Mouse (Mus musculus) erythroblast, adult 5-6 weeks (primary cell): Measurements from ENCODE around the gene Cacng1. TPM values are rescaled to one million over a fixed set of nuclear protein-coding genes. Genes with fewer than 3 reads are reported as not detected.

ENCODE experiments used
- ATAC-seq: replicated peaks from 2 replicates; pipeline ENCODE4 v1.8.0; 2016; ENCODE audit warnings: moderate number of reproducible peaks, mild to moderate bottlenecking, moderate TSS enrichment, inconsistent platforms; ENCODE audit not compliant: poor library complexity, low FRiP score, severe bottlenecking
- total RNA-seq, 2 experiments: library from RNA; stranded (forward) in 1 of 2; stranded (reverse) in 1 of 2; fragments of 150-400 nt in 1 of 2; fragments of 200-764, 138-1000 nt in 1 of 2; gene quantifications; 2 replicates each; pipeline versions ENCODE4 v1.2.3 to v1.2.4; 2015 to 2017; ENCODE audit warnings: low replicate concordance in 2 of 2

Cacng1 gene
- not detected in 2 replicates for total RNA-seq (2015; ENCODE audit: low replicate concordance)
- total RNA-seq (2017; ENCODE audit: low replicate concordance) = not detected in 2 replicates

DNA sequence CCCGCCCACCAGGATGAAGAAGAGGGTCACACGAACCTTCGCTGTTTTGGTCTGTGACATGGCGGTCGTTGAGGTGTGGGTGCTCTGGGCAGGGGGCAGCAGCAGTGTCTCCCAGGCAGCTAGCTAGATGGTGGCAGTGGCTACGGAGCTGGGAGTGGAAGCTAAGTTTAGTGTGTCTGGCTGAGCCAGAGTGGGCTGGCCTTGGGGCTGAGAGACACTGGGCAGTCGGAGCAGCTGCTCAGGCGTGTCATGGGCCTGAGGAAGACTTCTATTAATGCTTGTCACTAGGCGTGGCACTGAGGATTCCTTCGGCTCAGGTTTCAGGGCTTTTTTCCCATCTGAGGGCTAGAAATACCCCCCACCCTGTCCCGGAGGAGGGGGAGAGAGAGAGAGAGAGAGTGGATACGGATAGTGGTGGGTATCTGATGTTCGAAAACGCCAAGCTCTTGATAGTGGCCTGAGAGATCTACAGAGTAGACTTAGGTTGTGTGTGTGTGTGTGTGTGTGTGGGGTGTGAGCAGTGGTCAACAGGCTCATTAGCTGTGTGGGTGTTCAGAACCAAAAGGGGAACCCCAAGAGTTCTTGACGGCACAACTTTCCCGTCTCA lies at the start of gene Cacng1:
TSS of gene Cacng1 (minus strand) at position 191 of the 607 bp plus-strand sequence.
- no peak for ATAC-seq

DNA sequence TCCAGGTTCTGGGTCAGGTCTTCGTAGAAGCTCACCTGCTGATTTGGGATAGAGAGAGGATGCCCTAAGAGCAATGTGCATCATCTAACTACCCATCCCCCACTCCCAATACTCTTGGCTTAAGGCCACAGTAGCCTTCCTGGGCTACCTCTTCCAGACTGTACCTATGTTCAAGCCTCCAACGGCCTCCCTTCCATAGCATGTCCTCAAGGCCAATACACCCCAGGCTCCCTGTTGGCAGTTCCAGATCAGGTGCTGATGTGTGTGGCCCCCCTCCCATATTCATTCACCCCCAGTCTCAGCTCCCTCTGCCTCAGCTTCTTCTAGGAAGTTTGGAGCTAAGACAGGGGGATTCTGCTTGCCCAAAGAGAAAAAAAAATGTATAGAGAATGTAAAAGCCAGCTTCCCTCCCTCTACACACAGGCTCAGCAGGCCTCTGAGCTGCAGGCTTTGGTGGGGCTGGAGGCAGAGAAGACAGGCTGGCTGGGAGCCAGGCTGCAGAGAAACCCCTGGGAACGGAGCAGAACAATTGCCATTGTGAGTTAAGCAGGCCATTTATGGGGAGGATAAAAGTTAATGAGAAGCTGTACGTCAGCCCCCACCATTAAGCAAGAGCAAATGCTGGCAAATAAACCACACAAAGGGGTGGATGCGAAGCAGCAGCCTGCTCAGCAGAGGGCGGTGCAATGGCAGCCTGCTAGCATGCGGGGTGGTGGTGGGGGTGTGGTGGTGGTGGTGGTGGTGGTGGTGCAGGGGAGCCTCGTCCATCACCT lies 46.6 kb upstream of the Cacng1 start:
- no peak for ATAC-seq

DNA sequence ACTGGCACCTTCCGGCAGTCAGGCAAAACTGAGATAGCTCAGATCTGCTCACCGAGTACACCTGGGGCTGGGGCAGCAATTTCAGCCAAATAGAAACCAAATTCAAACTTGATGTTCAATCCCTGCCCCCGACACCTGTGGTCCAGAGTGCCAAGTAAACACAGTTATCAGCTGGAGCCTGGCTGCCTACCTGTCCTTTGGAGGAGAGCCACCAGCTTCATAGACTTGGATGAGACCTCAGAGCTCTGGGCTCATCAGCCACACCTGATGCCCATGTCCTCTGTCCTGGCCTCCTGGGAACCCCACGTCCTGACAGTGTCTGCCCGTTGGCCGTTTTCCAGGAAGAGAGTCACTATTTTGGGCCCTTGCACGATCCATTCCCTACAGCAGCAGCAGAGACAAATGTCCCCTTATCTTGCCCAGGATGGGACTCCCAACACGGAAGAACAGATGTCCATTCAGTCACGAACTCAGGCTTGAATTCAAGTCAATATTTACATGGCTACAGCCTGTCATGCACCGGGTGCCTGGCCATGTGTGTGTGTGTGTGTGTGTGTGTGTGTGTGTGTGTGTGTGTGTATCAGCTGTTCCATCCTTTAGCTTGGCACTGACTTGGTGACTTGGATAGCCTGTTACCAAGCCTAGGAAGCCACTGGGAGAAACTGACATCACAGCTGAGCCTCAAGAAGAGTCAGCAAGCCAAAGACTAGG lies 45.6 kb upstream of the Cacng1 start:
- no peak for ATAC-seq

DNA sequence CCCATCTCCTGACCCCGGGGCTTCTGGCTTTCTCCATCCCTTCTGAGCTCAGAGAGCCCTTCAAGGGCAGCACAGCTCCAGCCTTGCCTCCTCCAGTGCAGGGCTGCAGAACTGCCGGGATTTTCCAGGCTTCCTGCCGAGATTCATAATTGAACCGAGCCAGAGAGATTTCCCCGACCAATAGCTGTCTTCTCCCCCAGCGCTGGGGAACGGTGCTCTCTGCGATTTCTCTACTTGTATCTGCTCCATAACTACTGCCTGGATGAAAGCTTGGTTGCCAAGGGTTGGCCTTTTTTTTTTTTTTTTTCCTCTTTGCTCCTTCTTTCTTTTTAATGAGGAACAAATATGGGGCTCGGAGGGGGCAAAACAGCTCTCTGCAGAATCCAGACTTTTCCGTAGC lies 43.7 kb upstream of the Cacng1 start:
- no peak for ATAC-seq

DNA sequence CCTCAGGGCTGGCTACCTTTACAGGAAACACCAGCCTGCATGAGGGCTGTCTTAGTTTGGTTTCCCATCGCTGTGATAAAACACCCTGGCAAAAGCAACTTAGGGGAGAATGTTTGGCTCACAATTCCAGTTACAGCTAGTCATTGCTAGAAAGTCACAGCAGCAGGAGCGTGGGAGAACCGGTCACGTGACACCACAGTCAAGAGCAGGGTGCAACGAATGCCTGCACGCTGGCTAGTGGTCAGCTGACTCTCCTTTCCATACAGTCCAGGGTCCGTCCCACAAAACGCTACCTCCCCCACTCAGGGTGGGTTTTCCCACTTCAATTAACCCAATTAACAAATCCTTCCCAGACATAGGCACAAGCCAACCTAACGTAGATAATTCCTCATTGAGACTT lies 43.2 kb upstream of the Cacng1 start:
- ATAC-seq = no peak

DNA sequence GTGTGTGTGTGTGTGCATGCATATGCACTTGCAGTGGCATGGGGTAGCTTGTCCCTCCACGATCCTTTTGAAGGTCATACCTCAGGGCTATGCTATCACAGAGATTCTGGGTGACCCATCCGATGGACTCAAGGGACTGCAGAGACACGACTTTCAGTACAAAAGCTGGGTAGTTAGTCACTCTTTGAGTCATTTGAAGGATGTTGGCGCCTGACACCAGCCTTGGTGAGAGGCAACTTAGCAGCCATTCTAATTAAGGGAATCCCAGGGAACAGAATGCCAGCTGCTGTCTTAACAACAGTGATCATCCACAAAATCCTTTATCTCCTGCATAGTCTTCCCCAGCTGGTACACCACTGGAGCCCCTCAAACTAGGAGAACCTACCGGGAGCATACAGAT lies 32.8 kb upstream of the Cacng1 start:
- ATAC-seq = no peak

DNA sequence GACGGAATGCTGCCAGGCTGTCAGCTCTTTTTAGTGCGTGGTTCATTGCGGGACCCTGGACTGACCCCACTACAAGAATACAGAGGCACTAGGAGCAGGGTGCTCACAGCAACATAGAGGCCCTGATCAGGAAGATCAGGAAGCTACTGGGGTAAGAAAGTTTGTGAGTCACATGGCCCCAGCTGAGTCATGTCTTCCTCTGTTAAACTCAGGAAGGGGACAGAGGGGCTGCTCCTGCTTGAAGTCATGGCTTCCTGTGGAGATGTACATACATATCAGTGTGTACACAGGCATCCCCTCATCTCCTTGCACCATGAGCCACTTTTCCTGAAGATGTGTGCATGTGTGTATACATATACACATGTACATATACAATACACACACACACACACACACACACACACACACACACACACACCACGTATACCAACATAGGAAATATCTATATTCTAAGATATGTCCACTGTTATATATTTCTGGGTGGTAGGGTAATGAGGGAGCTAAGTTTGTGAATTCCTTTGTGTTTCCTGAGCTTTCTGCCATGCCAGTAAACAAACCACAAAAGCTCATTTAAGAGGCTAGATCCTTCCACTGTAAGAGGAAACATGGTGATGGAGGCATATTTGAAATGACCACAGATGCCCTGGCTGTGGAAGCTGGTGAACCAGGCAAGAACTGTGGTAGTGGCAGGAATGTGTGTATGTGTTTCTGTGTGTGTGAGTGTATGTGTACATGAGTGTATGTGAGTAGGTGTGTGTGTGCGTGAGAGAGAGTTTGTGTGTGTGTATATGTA lies 32.1 kb upstream of the Cacng1 start:
- ATAC-seq = no peak

DNA sequence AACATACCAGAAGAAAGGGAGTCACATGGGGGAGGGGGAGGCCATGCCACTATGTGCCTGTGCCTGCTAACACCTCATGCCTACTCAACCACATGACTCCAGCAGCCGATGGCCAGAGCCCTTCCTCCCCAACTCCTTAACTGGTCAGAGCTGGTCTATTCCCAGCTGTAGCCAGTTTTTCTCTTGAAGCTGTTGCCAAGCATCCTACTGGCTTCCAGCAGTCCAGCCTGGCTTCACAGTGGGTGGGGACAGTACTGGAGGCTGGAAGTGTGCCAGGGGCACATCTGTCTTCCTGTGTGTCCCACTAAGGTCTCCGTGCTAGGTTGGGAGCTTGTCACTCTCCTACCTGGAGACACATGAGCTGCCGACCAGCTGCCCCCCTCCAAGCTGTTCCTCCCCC lies 26.8 kb upstream of the Cacng1 start:
- ATAC-seq = no peak

DNA sequence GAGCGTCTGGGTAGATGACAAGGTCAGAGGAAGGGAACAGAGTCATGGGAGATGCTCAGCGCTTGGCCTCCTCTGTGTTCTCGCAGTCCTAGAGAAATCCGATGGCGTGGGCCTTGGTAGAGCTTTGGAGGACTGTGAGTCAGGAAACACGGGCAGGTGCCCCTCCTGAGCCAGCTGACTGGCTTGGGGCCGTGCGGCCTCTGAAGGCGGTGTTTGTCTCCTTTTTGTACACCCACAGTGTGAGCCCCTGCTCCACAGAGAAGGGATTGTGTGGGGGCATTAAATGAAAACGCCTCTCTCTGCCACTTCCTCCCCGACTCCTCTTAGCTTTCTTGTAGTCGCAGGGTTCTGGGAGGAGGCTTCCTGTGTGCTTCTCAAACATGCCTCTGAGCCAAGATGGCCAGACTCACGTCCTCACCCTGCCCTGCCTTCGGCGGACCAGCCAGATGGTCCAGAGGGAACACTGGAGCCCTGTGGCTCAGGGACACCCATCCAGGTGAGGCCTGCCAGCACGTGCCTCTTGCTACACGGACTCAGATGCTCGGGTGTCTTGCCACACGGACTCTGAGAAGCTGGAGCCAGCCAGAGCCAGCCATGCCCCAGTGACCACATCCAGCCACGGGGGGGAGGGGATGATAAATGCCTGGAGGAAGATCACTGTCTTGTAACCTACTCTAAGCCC lies 22.2 kb upstream of the Cacng1 start:
- no peak for ATAC-seq

DNA sequence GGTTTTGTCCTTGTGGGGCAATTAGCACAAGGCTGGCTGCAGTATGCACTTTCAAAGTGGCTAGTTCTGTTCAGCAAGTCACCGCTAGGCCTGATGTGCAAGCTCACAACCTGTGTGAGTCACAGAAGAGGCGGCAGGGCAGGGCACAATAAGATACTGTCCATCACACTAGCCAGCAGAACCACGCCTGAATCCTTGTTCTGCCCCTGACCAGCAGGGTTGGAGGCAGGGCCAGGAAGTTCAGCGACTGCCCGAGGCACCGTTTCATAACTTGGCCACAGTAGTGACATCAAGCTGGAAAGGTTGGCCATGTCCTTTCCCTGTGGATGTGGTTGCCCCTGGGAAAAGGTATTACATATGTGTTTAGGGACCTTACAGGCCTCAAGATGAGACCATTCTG lies 21.6 kb upstream of the Cacng1 start:
- ATAC-seq = no peak

DNA sequence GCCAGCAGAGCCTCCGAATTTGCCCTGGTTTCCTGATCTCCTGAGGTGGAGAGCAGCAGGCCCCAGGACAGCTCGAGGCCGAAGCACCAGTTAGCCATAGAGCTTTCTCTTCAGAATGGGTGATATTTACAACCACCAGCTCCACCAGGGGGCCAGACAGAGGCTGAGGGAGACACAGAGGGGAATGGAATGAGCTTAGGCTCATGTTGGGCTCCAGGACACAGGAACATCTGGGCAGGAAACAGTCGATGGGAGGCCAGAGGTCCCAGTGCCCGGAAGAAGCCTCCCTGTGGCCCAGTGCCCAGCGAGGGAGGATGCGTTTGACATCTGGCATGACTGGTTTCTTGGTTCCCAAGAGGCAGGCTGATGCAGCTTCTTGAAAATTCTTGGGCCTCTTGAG lies 17.8 kb upstream of the Cacng1 start:
- ATAC-seq = no peak

DNA sequence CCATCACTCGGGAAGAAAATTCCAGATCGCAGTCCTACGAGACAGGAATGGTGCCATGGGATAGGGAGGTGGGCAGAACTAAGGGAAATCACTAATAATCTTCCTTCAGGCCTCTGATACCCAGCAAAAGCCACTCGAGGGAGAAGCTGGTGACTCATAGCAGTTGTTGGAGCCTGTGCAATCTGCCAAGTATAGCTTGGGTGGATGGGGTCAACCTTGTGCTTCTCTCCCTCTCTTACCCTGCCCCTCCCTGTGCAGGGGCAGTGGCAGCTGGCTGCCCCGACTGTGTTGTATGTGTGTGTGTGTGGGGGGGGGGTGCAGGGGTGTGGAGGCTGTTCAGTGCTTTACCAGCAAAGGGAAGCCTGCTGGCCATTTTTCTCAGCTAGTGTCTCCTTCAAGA lies 15.2 kb upstream of the Cacng1 start:
- no peak for ATAC-seq

DNA sequence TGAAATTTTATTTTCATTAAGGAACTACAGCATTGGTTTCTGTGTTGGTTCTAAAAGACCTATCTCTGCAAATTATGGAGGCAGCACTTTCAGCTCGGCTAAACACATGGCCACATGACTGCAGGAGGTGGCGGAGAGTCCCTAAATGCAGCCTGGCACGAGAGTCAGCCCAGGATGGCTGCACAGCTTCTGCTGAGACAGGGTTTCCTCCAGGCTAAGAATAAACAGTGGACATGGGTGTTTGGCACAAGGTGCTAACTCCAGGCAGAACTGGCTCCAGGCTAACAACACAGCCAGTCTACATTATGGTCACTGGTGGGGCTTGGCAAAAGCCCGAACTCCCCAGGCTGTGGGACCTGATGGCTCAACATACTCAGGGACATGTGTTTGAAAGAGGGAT lies 14.6 kb upstream of the Cacng1 start:
- no peak for ATAC-seq

DNA sequence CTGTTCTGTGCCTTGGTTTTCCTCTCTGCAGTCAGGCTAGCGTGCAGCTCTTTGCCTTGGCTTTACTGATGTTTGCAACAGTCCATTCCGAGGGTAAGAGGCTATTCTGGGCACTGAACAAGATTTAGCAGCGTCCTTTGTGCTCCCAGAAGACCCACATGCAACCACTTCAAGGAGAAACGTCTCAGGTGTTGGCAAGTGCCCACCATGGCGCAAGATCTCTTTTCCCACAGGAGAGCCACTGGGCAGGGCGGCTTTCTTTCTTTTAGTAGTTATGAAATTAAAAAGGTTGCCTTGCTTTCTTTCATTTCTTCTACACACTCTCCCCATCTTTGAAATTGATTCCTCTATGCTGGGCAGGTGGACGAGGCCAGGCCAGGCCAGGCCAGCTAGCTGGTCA lies 12.8 kb upstream of the Cacng1 start:
- no peak for ATAC-seq

DNA sequence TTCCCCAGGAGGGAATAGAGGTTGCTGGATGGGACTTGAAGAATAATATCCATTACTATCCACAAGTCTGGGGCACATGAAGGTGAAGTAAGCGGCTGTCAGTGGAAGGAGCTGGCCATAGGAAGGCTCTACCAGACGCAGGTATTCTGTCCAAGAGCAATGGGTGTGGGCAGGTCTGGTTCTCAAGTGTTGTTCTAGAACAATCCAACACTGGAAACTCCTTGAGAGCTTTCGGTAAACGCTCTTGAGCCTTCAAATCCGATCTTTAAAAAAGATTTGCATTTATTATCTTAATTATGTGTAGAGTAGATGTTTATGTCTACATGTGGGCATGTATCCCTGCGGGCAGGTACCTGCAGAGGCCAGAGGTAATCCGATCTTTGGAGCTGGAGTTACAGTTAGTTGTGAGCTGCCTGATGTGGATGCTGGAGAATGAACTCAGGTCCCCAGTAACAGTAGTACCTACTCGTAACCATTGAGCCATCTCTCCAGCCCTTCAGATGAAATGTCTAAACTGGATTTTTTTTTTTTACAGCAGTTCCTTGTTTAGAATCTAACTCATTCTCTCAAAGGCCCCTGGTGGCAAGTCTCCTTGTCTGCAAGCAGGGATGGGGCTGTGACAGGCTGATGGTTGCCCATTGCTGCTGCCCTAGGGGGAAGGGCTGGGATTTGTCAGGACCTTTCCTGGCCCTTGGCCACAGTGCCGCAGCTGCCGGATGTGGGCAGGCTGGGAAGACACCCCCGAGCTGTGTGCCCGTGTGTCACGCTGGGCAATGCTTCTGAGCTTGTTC lies 11.9 kb upstream of the Cacng1 start:
- ATAC-seq = no peak

DNA sequence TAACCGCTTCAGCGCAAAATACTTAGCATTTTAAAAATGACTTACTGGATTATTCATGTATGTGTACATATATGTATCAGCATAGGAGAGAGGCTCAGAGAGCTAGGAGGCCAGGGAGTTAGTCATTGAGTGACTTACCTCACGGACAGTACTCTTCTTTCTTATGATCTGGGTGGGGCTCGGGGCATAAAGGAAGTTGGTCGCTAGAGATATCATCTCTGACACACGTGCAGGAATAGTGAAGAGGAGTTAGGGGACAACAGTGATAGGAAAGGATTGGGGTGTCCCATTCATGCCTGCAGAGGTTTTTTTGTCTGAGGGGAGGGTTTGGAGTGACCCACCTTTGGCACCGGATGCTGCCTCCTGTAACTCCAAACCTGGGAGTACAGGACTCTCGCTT lies 8.3 kb upstream of the Cacng1 start:
- no peak for ATAC-seq

DNA sequence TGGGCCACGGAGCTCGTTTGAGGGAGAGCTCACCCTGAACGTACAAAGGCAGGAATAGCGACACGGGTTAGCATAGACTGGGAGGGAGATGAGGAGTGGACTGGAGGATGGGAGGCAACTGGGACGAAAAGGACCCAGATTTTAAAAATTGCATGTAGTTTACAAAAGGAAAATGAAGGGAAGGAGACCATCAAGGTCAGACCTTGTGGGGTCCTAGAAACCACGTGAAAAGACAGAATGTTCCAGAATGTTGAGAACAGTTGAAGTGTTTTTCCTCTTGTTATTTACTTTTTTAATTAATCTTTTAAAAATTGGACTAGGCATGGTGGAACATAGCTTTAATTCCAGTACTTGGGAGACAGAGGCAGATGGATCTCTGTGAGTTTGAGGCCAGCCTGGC lies 4.7 kb upstream of the Cacng1 start:
- ATAC-seq = no peak

DNA sequence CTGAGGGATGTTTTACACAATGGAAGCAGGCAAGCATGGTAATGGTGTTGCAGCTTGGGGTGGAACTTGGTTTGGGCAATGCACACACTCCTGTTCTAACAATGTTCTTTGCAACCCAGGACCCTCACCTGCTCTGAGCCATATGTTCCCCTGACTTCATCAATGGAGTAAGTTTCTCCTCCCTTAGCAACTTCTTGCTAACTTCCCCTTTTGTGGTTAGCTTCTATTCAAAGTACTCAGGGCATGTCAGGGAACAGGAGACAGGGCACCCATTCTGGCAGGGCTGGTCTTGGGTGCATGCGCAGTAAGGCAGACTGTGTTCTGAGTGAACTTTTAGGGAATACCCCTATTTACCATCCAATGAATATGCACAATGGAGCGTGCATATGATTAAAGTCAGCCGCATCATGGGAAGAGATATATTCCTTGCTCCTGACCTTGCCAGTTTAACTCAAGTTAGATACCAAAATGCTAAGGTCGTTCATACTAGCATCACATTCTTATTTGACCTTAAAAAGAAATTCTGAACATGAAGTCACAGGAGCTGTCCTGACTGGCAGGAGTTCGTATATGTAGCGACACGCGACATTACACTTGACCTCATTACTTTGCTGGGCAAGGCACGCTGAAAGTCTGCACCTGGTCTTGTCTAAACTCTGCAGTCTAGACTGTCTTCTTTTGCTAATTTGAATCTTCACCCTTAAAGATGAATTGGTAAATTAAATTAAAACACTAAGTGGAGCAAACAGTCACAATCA lies 4.1 kb upstream of the Cacng1 start:
- no peak for ATAC-seq
